Mouse (Mus musculus) cerebellum, adult 2 months (tissue): Measurements from ENCODE around the gene Klrd1.

Source experiments
- CTCF ChIP-seq: fragments of 200-500 bp; IDR thresholded peaks from 2 replicates; pipeline ENCODE4 v1.5.1; 2011; ENCODE audit warnings: low read depth, mild to moderate bottlenecking, control low read depth, low read length, moderate library complexity, borderline replicate concordance; ENCODE audit not compliant: insufficient read depth
- POLR2A ChIP-seq: fragments of 200-500 bp; IDR thresholded peaks from 2 replicates; pipeline ENCODE4 v1.6.1; 2011; ENCODE audit warnings: low read length, control low read depth, borderline replicate concordance; ENCODE audit not compliant: insufficient read depth

GRCm38 (mm10) chr6:129558946-129559640 is 32.5 kb upstream of the Klrd1 start:
- TF ChIP-seq CTCF = peak; percentile 91
- TF ChIP-seq POLR2A = no peak
